Mouse (Mus musculus) hindbrain, embryonic 11.5 days (tissue): Measurements from ENCODE around the gene Trappc13. TPM values are rescaled to one million over a fixed set of nuclear protein-coding genes. Genes with fewer than 3 reads are reported as not detected.
A peak's percentile ranks its signal among the peaks of the same experiment; 100 is the strongest.

Source experiments
- ATAC-seq: fragments of 200-750 bp; cut with Nextera tagmentation; 2 replicates; pipeline ENCODE4 v1.8.0; 2017; ENCODE audit warnings: mild to moderate bottlenecking, moderate TSS enrichment, moderate library complexity; ENCODE audit not compliant: low FRiP score
- DNase-seq: peaks from one replicate; pipeline ENCODE4 v3.0.0-alpha.2; 2015; ENCODE audit warnings: low spot score
- H3K27ac ChIP-seq: fragments of 300-500 bp; sonication (generic); 2 replicates; pipeline ENCODE4 v1.5.1; 2014; ENCODE audit warnings: mild to moderate bottlenecking, low read depth, low read length
- H3K27me3 ChIP-seq: fragments of 300-500 bp; sonication (generic); 2 replicates; pipeline ENCODE4 v1.6.1; 2014; ENCODE audit warnings: mild to moderate bottlenecking, low read length, moderate library complexity, mixed read lengths; ENCODE audit not compliant: control insufficient read depth, insufficient read depth
- H3K36me3 ChIP-seq: fragments of 300-500 bp; sonication (generic); 2 replicates; pipeline ENCODE4 v1.6.1; 2014; ENCODE audit warnings: mild to moderate bottlenecking, low read length, moderate library complexity, mixed read lengths; ENCODE audit not compliant: control insufficient read depth, insufficient read depth
- H3K4me1 ChIP-seq: fragments of 300-500 bp; sonication (generic); replicated peaks from 2 replicates; pipeline ENCODE4 v1.6.1; 2014; ENCODE audit warnings: low read length, mixed read lengths; ENCODE audit not compliant: control insufficient read depth, insufficient read depth
- H3K4me2 ChIP-seq: fragments of 300-500 bp; sonication (generic); replicated peaks from 2 replicates; pipeline ENCODE4 v1.6.1; 2014; ENCODE audit warnings: mild to moderate bottlenecking, low read depth, low read length
- H3K4me3 ChIP-seq: fragments of 300-500 bp; sonication (generic); 2 replicates; pipeline ENCODE4 v1.5.1; 2014; ENCODE audit warnings: low read depth, low read length
- H3K9ac ChIP-seq: fragments of 300-500 bp; sonication (generic); 2 replicates; pipeline ENCODE4 v1.6.1; 2014; ENCODE audit warnings: low read depth, low read length
- H3K9me3 ChIP-seq: fragments of 300-500 bp; sonication (generic); 2 replicates; pipeline ENCODE4 v1.6.1; 2016; ENCODE audit warnings: low read length; ENCODE audit not compliant: control insufficient read depth
- WGBS: fragments of 180-500 bp; shearing (Covaris S2); extraction: QIAGEN DNeasy Blood & Tissue Kit; methylation state at CpG from one replicate; pipeline ENCODE4 v1.1.7; 2014; 5-methylcytosine and 5-hydroxymethylcytosine counted together
- polyA plus RNA-seq: library from polyadenylated mRNA; unstranded; fragments of >200 nt; fragmentation: Nextera tagmentation; extraction: Ambion mirVana; gene quantifications from 2 replicates; pipeline ENCODE4 v1.2.1, GENCODE M21; 2014

The Trappc13 gene
- polyA plus RNA-seq, 1 experiment from 2014 or later: 85.4 TPM

DNA sequence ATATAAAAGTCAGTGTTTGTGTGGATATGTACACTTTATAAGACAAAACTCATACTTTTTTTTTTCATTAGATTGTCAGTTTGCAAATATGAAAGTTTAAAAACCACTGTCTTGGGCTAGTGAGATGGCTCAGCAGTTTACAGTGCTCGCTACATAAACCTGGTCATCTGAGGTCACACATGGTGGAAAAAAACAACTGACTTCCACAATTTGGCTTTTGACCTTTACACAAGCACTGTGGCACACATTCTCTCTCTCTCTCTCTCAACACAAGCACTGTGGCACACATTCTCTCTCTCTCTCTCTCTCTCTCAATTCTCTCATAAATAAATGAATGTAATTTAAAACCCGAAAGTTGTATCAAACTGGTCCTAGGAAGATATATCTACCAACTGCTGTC lies 45.7 kb downstream of the Trappc13 start:
- DNase-seq: no peak
- Histone ChIP-seq H3K4me3 (no peak overlapping the region), H3K27me3 (no peaks in the 10 kb centered on the region), H3K9ac (no peak overlapping the region), H3K4me2 (no peak overlapping the region), H3K27ac (no peak overlapping the region), H3K36me3 (no peaks in the 10 kb centered on the region), H3K4me1 (no peaks in the 10 kb centered on the region), H3K9me3 (no peaks in the 10 kb centered on the region)
- 83% methylated on average over 2 of the region's 2 CpGs for WGBS
- ATAC-seq: no peak

DNA sequence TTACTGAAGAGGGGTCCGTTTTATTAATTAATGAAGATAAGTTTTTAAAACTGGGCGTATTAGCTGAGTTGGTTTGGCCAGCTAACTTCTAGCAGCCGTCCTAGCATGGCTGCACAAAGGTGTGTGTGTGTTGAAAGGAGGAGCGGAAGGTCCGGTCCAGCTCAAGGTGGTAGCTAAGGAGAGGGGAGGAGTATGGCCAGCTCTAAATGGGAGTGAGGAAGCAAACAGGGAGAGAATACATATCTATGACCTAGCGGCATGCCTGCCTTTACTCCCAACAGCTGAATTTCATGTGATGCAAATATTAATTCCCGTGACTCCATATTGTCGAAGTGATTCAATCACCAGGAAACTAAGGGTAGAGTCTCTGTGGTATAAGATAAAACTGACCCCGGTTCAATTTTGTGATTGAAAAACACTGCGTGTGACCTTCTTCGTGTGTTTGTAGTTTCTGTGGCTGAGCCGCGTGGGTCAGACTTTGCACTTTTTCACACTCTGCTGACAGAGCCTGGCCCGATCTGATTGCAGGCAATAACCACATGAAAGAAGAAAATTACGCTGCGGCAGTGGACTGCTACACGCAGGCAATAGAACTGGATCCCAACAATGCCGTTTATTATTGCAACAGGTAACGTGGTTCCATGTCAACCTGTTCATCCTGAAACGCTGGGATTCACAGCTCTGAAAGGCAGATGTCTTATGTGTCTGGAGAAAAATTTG lies 54.4 kb downstream of the Trappc13 start:
- no peak for DNase-seq
- H3K4me3 ChIP-seq: no peak overlapping the region
- 94% methylated on average over 20 of the region's 20 CpGs for WGBS
- 0 out of 2 replicates have a peak, but pooled peaks cover 2% of the 10 kb centered on the region for H3K36me3 ChIP-seq
- ATAC-seq: no peak
- H3K4me2 ChIP-seq: no peak overlapping the region
- H3K9me3 ChIP-seq: no peaks in the 10 kb centered on the region
- no peaks in the 10 kb centered on the region for H3K4me1 ChIP-seq
- no peak overlapping the region for H3K27ac ChIP-seq
- no peak overlapping the region for H3K9ac ChIP-seq
- no peaks in the 10 kb centered on the region for H3K27me3 ChIP-seq

GRCm38 (mm10) chr13:104122078-104122840 lies 56.0 kb downstream of the Trappc13 start:
- Histone ChIP-seq H3K27me3 (no peaks in the 10 kb centered on the region), H3K36me3 (0 out of 2 replicates have a peak, but pooled peaks cover 2% of the 10 kb centered on the region), H3K4me2 (no peak overlapping the region), H3K27ac (no peak overlapping the region), H3K9me3 (no peaks in the 10 kb centered on the region), H3K4me3 (no peak overlapping the region), H3K4me1 (no peaks in the 10 kb centered on the region), H3K9ac (no peak overlapping the region)
- ATAC-seq: peak; percentile 33; the same call in 1 of the 2 replicates
- 69% methylated on average over 17 of the region's 17 CpGs for WGBS
- DNase-seq: no peak

GRCm38 (mm10) chr13:104114827-104115226 lies 63.4 kb downstream of the Trappc13 start:
- H3K27ac ChIP-seq: no peak overlapping the region
- no peaks in the 10 kb centered on the region for H3K36me3 ChIP-seq
- no peak overlapping the region for H3K4me3 ChIP-seq
- DNase-seq (no peak), ATAC-seq (no peak)
- no peak overlapping the region for H3K4me2 ChIP-seq
- no peaks in the 10 kb centered on the region for H3K9me3 ChIP-seq
- WGBS: 93% methylated on average over 2 of the region's 2 CpGs
- H3K27me3 ChIP-seq: no peaks in the 10 kb centered on the region
- H3K4me1 ChIP-seq: no peaks in the 10 kb centered on the region
- no peak overlapping the region for H3K9ac ChIP-seq

- 91% methylated on average over 4 of the region's 4 CpGs for WGBS
- Histone ChIP-seq H3K4me1 (no peaks in the 10 kb centered on the region), H3K36me3 (no peaks in the 10 kb centered on the region), H3K4me2 (no peak overlapping the region), H3K9ac (no peak overlapping the region), H3K27ac (no peak overlapping the region), H3K27me3 (no peaks in the 10 kb centered on the region), H3K4me3 (no peak overlapping the region), H3K9me3 (no peaks in the 10 kb centered on the region)
- no peak for DNase-seq
- no peak for ATAC-seq
These were observed 64.5 kb downstream of the Trappc13 start for GRCm38 (mm10) chr13:104113782-104114181.

- ATAC-seq: no peak
- Histone ChIP-seq H3K36me3 (no peaks in the 10 kb centered on the region), H3K9ac (no peak overlapping the region), H3K27ac (no peak overlapping the region), H3K4me3 (no peak overlapping the region), H3K4me2 (no peak overlapping the region), H3K9me3 (no peaks in the 10 kb centered on the region), H3K27me3 (no peaks in the 10 kb centered on the region), H3K4me1 (0 out of 2 replicates have a peak, but pooled peaks cover 2% of the 10 kb centered on the region)
- WGBS: 46% methylated on average over 12 of the region's 12 CpGs
- no peak for DNase-seq
These were observed 65.9 kb downstream of the Trappc13 start for GRCm38 (mm10) chr13:104112266-104112900.

GRCm38 (mm10) chr13:104110526-104110925 lies 67.7 kb downstream of the Trappc13 start:
- H3K9ac ChIP-seq: 0 out of 2 replicates have a peak overlapping the region, but pooled peaks have one; percentile 78
- peak overlapping the region; percentile 78 for H3K4me3 ChIP-seq
- DNase-seq (no peak), ATAC-seq (no peak)
- H3K9me3 ChIP-seq: no peaks in the 10 kb centered on the region
- H3K4me1 ChIP-seq: 0 out of 2 replicates have a peak, but pooled peaks cover 2% of the 10 kb centered on the region
- no peaks in the 10 kb centered on the region for H3K27me3 ChIP-seq
- H3K27ac ChIP-seq: 0 out of 2 replicates have a peak overlapping the region, but pooled peaks have one; percentile 65
- no peaks in the 10 kb centered on the region for H3K36me3 ChIP-seq
- H3K4me2 ChIP-seq: peak overlapping the region; percentile 93
- WGBS: 44% methylated on average over 7 of the region's 7 CpGs

DNA sequence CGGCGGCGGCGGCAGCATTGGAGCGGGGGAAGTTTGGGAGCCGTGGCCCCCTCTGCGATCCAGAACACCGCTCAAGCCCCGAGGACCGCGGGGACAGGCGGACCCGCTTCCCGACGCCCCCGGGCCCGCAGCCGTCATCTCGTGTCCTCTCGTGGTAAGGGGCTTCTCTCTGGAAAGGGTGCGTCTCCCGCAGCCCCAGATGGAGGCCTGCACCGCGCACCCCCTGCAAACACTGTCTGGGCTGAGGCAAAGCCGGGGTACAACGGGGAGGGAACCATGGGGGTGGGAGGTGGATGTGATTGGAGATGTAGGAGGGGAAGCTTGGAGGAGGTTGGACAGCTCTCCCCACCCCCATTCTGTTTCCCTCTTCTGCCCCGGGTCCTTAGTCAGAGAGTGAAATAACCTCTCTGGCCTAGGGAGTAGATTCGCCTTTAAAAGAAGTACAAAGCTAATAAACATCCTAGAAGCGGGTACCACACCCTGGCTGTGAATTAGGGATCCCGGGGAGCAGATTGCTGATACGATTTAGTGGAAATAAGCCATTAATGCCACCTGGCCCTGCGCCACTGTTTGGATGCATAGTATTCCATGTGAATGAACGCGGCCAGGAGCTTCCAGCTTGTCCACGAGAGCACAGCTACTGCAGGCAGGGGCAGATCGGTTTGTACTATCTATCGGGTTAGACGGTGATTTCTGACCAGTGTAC lies 68.3 kb downstream of the Trappc13 start:
- ATAC-seq (peak; percentile 88), DNase-seq (no peak)
- H3K27me3 ChIP-seq: no peaks in the 10 kb centered on the region
- peak overlapping the region; percentile 65; the same call in 1 of the 2 replicates for H3K27ac ChIP-seq
- peak overlapping the region; percentile 78 for H3K9ac ChIP-seq
- H3K36me3 ChIP-seq: no peaks in the 10 kb centered on the region
- 0 out of 2 replicates have a peak, but pooled peaks cover 2% of the 10 kb centered on the region for H3K4me1 ChIP-seq
- H3K4me2 ChIP-seq: peak overlapping the region; percentile 93
- WGBS: 3% methylated on average over 32 of the region's 38 CpGs
- no peaks in the 10 kb centered on the region for H3K9me3 ChIP-seq
- H3K4me3 ChIP-seq: peak overlapping the region; percentile 78
